Mouse (Mus musculus): ENCODE data around the gene Zbtb3.

DNA sequence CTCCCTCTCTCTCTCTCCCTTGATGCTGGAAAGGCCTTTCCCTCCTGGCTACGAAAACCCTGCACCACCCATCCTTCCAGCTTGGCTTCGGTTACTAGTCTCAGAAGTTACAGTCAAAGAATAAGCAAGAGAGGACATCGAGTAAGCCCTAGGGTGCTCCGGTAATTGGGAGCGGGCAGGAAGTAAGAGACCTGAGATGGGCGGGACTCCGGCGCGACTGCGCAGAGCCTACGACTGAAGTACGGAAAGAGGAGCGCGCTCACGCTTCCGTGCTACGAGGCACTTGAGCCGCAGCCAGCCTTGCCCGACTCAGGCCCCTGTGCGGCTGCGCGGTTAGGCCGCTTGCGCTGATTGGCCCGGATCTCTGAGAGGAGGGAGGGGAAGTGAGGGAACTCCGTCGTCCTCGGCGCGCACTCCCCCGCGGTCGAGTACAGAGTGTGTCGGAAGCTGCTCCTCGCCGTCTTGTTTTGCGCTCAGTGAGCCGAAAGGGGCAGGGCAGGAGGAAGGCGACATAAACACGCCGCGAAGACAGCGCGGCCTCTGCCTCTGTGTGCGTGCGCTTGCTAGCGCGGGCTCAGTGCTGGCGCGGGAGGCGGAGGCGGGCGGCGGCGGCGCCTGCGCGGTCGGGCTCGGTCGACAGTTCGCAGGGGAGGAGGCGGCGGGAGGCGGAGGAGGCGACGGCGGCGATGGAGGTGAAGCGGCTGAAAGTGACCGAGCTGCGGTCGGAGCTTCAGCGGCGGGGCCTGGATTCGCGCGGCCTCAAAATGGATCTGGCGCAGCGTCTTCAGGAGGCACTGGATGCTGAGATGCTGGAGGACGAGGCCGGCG lies 17.5 kb downstream of the Zbtb3 start, which contains the start of gene Hnrnpul2:
- TF ChIP-seq POLR2A (IDR thresholded peaks at IDR 0.05; ENCODE audit: control insufficient read depth, low read depth, low read length) (peak; percentile 98), CTCF (IDR thresholded peaks at IDR 0.05; ENCODE audit: control insufficient read depth, insufficient read depth, insufficient replicate concordance, low read depth, low read length) (no peak)

Data from testis, adult 2 months (tissue).